Mouse (Mus musculus) myocyte (in vitro differentiated cells): ENCODE measurements around the gene Aoc1. TPM values are rescaled to one million over a fixed set of nuclear protein-coding genes. Genes with fewer than 3 reads are reported as not detected.

Experiments used
- H3K27me3 ChIP-seq: one replicate; pipeline ENCODE4 v1.6.1; 2011; ENCODE audit not compliant: control insufficient read depth, insufficient read depth, insufficient read length
- H3K36me3 ChIP-seq: one replicate; pipeline ENCODE4 v1.6.1; 2011; ENCODE audit not compliant: control insufficient read depth, insufficient read depth
- H3K4me2 ChIP-seq: one replicate; pipeline ENCODE4 v1.6.1; 2011; ENCODE audit warnings: low read depth, control low read depth
- H3K4me3 ChIP-seq: one replicate; pipeline ENCODE4 v1.5.1; 2011; ENCODE audit warnings: mild to moderate bottlenecking, control low read depth, moderate library complexity
- H3K79me2 ChIP-seq: one replicate; pipeline ENCODE4 v1.6.1; 2011; ENCODE audit not compliant: control insufficient read depth, insufficient read depth
- H3ac ChIP-seq: one replicate; pipeline ENCODE4 v1.6.1; 2011; ENCODE audit not compliant: control insufficient read depth, insufficient read length
- CEBPB ChIP-seq: IDR thresholded peaks from 2 replicates; pipeline ENCODE4 v1.6.1; 2011; ENCODE audit warnings: mild to moderate bottlenecking, moderate library complexity; ENCODE audit not compliant: poor library complexity, insufficient read depth, severe bottlenecking
- E2F4 ChIP-seq: IDR thresholded peaks from one replicate; pipeline ENCODE4 v1.6.1; 2011; ENCODE audit warnings: mild to moderate bottlenecking, control low read depth, moderate library complexity; ENCODE audit not compliant: insufficient read depth
- MAX ChIP-seq: IDR thresholded peaks from one replicate; pipeline ENCODE4 v1.6.1; 2011; ENCODE audit warnings: low read depth, mild to moderate bottlenecking, control low read depth
- MYOD1 ChIP-seq, 3 experiments: IDR thresholded peaks; one replicate each; pipeline ENCODE4 v1.6.1; 2011; ENCODE audit warnings: control low read depth in 2 of 3, low read depth in 2 of 3, mild to moderate bottlenecking in 2 of 3, moderate library complexity in 1 of 3; ENCODE audit not compliant: insufficient read length in 2 of 3, control insufficient read depth in 1 of 3
- MYOG ChIP-seq, 3 experiments: IDR thresholded peaks; one replicate each; pipeline ENCODE4 v1.6.1; 2011; ENCODE audit warnings: control low read depth in 2 of 3, low read depth in 2 of 3, mild to moderate bottlenecking in 2 of 3; ENCODE audit not compliant: insufficient read length in 2 of 3, control insufficient read depth in 1 of 3, insufficient read depth in 1 of 3
- POLR2A ChIP-seq: IDR thresholded peaks from one replicate; pipeline ENCODE4 v1.6.1; 2011; ENCODE audit warnings: low read depth, mild to moderate bottlenecking, control low read depth, moderate library complexity; ENCODE audit not compliant: insufficient read length
- POLR2AphosphoS2 ChIP-seq: IDR thresholded peaks from one replicate; pipeline ENCODE4 v1.6.1; 2011; ENCODE audit warnings: low read depth, control low read depth; ENCODE audit not compliant: insufficient read length
- REST ChIP-seq: IDR thresholded peaks from one replicate; pipeline ENCODE4 v1.6.1; 2011; ENCODE audit warnings: mild to moderate bottlenecking, control low read depth, moderate library complexity; ENCODE audit not compliant: insufficient read depth, insufficient read length
- SRF ChIP-seq: IDR thresholded peaks from one replicate; pipeline ENCODE4 v1.6.1; 2011; ENCODE audit warnings: low read depth; ENCODE audit not compliant: control insufficient read depth, insufficient read length
- TCF12 ChIP-seq: IDR thresholded peaks from one replicate; pipeline ENCODE4 v1.6.1; 2011; ENCODE audit warnings: mild to moderate bottlenecking, control low read depth; ENCODE audit not compliant: poor library complexity, insufficient read depth, severe bottlenecking
- TCF3 ChIP-seq: IDR thresholded peaks from one replicate; pipeline ENCODE4 v1.6.1; 2011; ENCODE audit warnings: low read depth, control low read depth; ENCODE audit not compliant: insufficient read length
- USF1 ChIP-seq: IDR thresholded peaks from one replicate; pipeline ENCODE4 v1.6.1; 2011; ENCODE audit warnings: low read depth, mild to moderate bottlenecking, control low read depth, moderate library complexity
- polyA plus RNA-seq: library from polyadenylated mRNA; unstranded; fragments of >200 nt; fragmentation: generic; extraction: Trizol; gene quantifications from one replicate; pipeline ENCODE4 v1.2.1, GENCODE M21; 2012; ENCODE audit warnings: missing spikeins

Gene Aoc1
- polyA plus RNA-seq, 1 experiment, result not detected

- TF ChIP-seq CEBPB (no peak), POLR2AphosphoS2 (no peak), TCF3 (no peak), MYOG (IDR thresholded peaks at IDR 0.05; ENCODE audit: control insufficient read depth in 1 of 3, insufficient read depth in 1 of 3, insufficient read length in 2 of 3, low read depth in 2 of 3) (no peak)
- Histone ChIP-seq H3ac (no peak overlapping the region), H3K36me3 (no peaks in the 10 kb centered on the region), H3K79me2 (no peaks in the 10 kb centered on the region), H3K4me3 (no peak overlapping the region), H3K27me3 (no peaks in the 10 kb centered on the region), H3K4me2 (no peak overlapping the region)
These were observed 20.7 kb upstream of the Aoc1 start for GRCm38 (mm10) chr6:48851820-48852491.

DNA sequence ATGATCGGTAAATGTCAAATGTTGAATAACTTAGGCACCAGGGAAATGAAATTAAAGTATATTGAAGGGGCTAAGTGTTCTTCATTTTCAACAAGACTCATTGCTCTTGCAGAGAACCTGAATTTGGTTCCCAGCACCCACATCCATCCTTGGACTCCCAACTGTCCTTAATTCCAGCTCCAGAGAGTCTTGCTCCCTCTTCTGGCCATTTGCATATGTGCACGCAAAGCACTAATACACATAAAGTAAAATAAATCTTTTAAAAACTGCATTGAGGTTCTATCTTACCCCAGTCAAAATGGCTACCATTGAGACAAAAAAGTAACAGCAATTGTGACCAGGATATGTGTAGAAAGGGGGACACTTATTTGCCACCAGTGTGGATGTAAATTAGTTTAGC is 18.5 kb upstream of the Aoc1 start:
- Histone ChIP-seq H3K4me3 (no peak overlapping the region), H3K79me2 (no peaks in the 10 kb centered on the region), H3ac (no peak overlapping the region), H3K36me3 (no peaks in the 10 kb centered on the region), H3K27me3 (no peaks in the 10 kb centered on the region), H3K4me2 (no peak overlapping the region)
- TF ChIP-seq REST (no peak), TCF12 (no peak), USF1 (no peak), MYOD1 (IDR thresholded peaks at IDR 0.05; ENCODE audit: control insufficient read depth in 1 of 3, insufficient read length in 2 of 3, low read depth in 2 of 3) (no peak), POLR2A (no peak), CEBPB (no peak), POLR2AphosphoS2 (no peak), SRF (no peak), E2F4 (no peak), MYOG (IDR thresholded peaks at IDR 0.05; ENCODE audit: control insufficient read depth in 1 of 3, insufficient read depth in 1 of 3, insufficient read length in 2 of 3, low read depth in 2 of 3) (no peak), TCF3 (no peak)

GRCm38 (mm10) chr6:48857613-48858302 is 14.9 kb upstream of the Aoc1 start:
- Histone ChIP-seq H3K27me3 (no peaks in the 10 kb centered on the region), H3K79me2 (no peaks in the 10 kb centered on the region), H3ac (no peak overlapping the region), H3K4me2 (no peak overlapping the region), H3K4me3 (no peak overlapping the region), H3K36me3 (no peaks in the 10 kb centered on the region)
- TF ChIP-seq USF1 (no peak), MYOD1 (IDR thresholded peaks at IDR 0.05; ENCODE audit: control insufficient read depth in 1 of 3, insufficient read length in 2 of 3, low read depth in 2 of 3) (no peak), POLR2A (no peak), POLR2AphosphoS2 (no peak), E2F4 (no peak), MAX (no peak), CEBPB (no peak), TCF12 (no peak), MYOG (IDR thresholded peaks at IDR 0.05; ENCODE audit: control insufficient read depth in 1 of 3, insufficient read depth in 1 of 3, insufficient read length in 2 of 3, low read depth in 2 of 3) (no peak), SRF (no peak), REST (no peak), TCF3 (no peak)

DNA sequence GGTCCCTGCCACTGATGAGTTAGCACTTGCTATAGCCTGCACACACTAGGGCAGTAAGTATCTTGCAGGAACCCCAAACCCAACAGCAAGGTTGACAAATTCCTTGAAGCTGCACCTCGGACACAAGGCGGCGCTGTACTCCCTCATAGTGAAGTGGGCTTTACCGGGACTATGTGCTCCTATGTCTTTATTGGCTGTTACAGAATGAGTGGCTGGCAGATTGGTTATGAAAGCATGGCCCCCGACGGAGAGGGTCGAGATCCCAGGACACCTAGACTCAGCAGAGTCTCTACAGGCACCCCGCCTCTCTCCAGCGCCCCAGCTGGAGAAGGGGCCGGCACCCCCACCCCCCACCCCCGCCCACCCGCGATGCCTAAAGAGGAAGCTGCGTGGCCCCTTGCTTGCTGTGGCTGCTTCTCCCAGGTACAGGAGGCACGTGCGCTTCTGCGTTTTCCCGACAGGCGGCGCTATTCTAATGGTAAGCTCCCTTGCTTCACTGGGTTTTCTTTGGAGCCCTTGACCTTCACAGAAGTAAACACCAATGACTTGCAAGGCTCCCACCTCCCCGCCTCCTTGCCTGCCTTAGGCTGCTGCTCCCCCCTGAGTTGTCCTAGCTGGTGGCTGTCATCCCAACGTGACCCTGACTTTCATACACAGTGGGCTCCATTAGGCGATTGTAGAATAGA is 12.4 kb upstream of the Aoc1 start:
- Histone ChIP-seq H3ac (no peak overlapping the region), H3K27me3 (no peaks in the 10 kb centered on the region), H3K79me2 (no peaks in the 10 kb centered on the region), H3K36me3 (no peaks in the 10 kb centered on the region), H3K4me3 (no peak overlapping the region), H3K4me2 (no peak overlapping the region)
- no peak for TF ChIP-seq POLR2A
- no peak for TF ChIP-seq MYOG (IDR thresholded peaks at IDR 0.05; ENCODE audit: control insufficient read depth in 1 of 3, insufficient read depth in 1 of 3, insufficient read length in 2 of 3, low read depth in 2 of 3)
- TF ChIP-seq SRF, result no peak
- no peak for TF ChIP-seq MYOD1 (IDR thresholded peaks at IDR 0.05; ENCODE audit: control insufficient read depth in 1 of 3, insufficient read length in 2 of 3, low read depth in 2 of 3)
- no peak for TF ChIP-seq REST
- no peak for TF ChIP-seq MAX
- TF ChIP-seq POLR2AphosphoS2, result no peak

GRCm38 (mm10) chr6:48860851-48861250 is 11.8 kb upstream of the Aoc1 start:
- Histone ChIP-seq H3K4me2 (no peak overlapping the region), H3K27me3 (no peaks in the 10 kb centered on the region), H3ac (no peak overlapping the region), H3K79me2 (no peaks in the 10 kb centered on the region), H3K36me3 (no peaks in the 10 kb centered on the region), H3K4me3 (no peak overlapping the region)
- no peak for TF ChIP-seq POLR2A
- no peak for TF ChIP-seq SRF
- no peak for TF ChIP-seq E2F4
